Mouse (Mus musculus): ENCODE measurements around the gene Cyp2b23. TPM values are rescaled to one million over a fixed set of nuclear protein-coding genes. Genes with fewer than 3 reads are reported as not detected.
"Not testable (repeated sequence)": the region's sequence is repeated elsewhere in the genome, so short reads cannot be mapped to it uniquely, and the experiment has no call there.

Gene Cyp2b23
- polyA plus RNA-seq (2017; shearing (Covaris generic)) = not detected

DNA sequence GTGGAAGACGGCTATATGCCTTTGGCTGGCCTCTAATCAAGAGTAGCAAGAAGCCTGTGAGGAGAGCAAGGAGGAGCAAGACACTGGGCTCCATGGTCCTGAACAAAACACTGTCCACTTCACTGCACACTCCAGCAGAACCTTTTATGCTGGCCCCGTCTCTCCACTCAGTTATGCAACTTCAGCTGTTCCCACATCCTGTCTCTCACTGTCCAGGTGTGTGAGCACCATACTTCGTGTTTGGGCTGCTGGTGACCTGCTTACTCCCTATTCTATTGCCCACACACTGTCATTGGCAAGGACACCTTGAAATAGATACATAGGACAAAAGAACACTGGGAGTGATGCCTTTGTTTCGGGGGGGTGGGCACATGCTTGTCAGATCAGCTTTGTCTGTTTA is at the start of gene Cyp2b23:
TSS of gene Cyp2b23 (minus strand) at position 101 of the 400 bp plus-strand sequence.
- no peak for ATAC-seq

DNA sequence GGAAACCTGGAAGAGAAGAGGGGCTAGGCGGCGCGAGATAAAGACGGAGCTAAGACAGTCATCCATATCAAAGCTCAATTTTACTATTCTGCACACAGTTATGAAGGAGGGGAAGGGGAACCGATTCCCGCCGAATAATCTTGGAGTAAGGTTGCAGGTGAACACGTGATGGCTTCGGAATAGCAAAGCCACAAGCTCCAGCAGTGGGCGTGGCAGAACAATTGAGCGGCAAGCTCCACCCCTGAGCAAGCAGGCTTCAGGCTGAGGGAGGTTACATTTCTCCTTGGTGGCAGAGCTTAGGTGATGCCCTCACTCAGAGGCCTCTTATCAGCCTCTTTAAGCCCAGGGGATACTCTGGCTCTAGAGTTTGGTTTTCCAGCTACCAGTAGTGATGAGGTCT is 24.8 kb upstream of the Cyp2b23 start:
- ATAC-seq = no peak

DNA sequence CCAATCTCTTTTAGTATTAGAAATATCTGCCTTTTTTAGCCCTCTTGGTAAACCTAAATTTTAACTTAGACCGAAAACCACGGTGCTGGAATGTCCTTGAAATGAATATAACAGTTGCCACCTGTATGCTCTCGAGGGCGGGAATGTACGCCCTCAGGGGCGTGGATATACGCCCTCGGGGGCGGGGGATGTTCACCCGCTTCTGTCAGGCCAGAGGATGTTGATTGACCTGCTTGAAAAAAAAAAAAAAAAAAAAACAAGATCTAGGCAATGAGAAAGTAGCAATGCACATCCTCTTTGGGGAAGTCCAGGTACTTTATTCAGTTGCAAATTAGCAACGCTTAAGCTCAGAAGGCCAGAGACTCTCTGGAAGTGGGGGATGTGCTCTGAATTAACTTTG is 20.8 kb upstream of the Cyp2b23 start:
- no peak for ATAC-seq

- ATAC-seq = not testable (repeated sequence)
Observed at GRCm38 (mm10) chr7:26706191-26706590, 20.0 kb upstream of the Cyp2b23 start.

GRCm38 (mm10) chr7:26700151-26700550 is 13.9 kb upstream of the Cyp2b23 start:
- ATAC-seq = no peak

DNA sequence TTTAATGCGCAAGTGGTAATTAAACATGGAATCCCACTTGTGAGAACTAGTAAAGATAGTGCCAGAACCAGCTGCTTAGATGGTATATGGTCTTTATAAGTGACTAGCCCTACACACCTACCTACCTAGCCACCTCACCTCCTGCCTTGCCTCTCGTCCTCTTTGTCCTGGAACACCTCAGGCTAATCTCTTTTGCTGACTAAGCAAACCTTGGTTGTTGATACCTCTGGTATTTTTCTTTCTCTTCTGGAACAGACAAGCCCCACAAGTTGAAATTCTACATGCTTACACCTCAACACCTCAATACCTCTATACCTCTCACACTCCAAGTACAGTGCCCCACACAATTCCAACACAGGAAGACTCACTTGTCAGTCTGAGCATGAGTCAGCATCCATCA is 524 bp downstream of the Cyp2b23 start:
- ATAC-seq = no peak

- not testable (repeated sequence) for ATAC-seq
Observed at GRCm38 (mm10) chr7:26667466-26667865, 18.8 kb downstream of the Cyp2b23 start.

GRCm38 (mm10) chr7:26666011-26666410 is 20.2 kb downstream of the Cyp2b23 start:
- no peak for ATAC-seq

- not testable (repeated sequence) for ATAC-seq
Observed at GRCm38 (mm10) chr7:26618364-26618763, 67.9 kb downstream of the Cyp2b23 start, which contains the start of gene Vmn1r185. Gene Vmn1r185 (minus strand): TSS chr7:26618464.

Other genes with a start within 250 kb of the Cyp2b23 start
- gene Nlrp9a, start 151.4 kb downstream of the Cyp2b23 start, polyA plus RNA-seq (2017; shearing (Covaris generic)) = not detected
- gene Vmn1r185, start 68.0 kb downstream of the Cyp2b23 start, polyA plus RNA-seq (2017; shearing (Covaris generic)) = under 1 TPM in 1 of 3 experiments, not detected in 2; 0.28 TPM
- gene Cyp2b19, start 70.7 kb upstream of the Cyp2b23 start, polyA plus RNA-seq (2017; shearing (Covaris generic)) = not detected
- gene Cyp2g1, start 122.5 kb upstream of the Cyp2b23 start, polyA plus RNA-seq (2017; shearing (Covaris generic)) = not detected
- gene Cyp2a5, start 148.9 kb upstream of the Cyp2b23 start, polyA plus RNA-seq (2017; shearing (Covaris generic)) = not detected

All from inflammation-experienced regulatory T-cells, adult 6 months (primary cell).